Comparison of ENCODE assay signal across 28 mouse cellular contexts in genomic region chr14:56875586-56876159, GRCm38 (mm10). TPM values are rescaled to one million over a fixed set of nuclear protein-coding genes. Genes with fewer than 3 reads are reported as not detected.
DNase-seq lines count a peak whose midpoint lies in the region; TF ChIP-seq lines count a peak whose summit lies in the region.
"Had no signal": no experiment of that assay in that cellular context is flagged by ENCODE, and none has a peak within 500 bp of the region (broad histone marks: within the 10 kb centered on the region; RNA-seq: fewer than 3 reads in every experiment).

No protein-coding gene starts in this region.

- no peak overlapping the region for H3K4me3 ChIP-seq in embryonic fibroblast, embryonic 13.5 days (ENCODE audit: insufficient read depth, low read length)
- H3K4me3 ChIP-seq in gastrocnemius, adult 2 months = no peak overlapping the region
- H3K4me3 ChIP-seq: embryonic facial prominence, embryonic 10.5 days; embryonic facial prominence, embryonic 13.5 days; forebrain, embryonic 10.5 days; forebrain, embryonic 13.5 days; heart, adult 2 months; heart, embryonic 10.5 days; heart, embryonic 13.5 days; hindbrain, embryonic 12.5 days; hindbrain, embryonic 15.5 days had no signal

- no peaks in the 10 kb centered on the region for H3K4me1 ChIP-seq in embryonic fibroblast, embryonic 13.5 days (ENCODE audit: control insufficient read depth, insufficient read depth, low read length)
- H3K4me1 ChIP-seq: embryonic facial prominence, embryonic 10.5 days; embryonic facial prominence, embryonic 13.5 days; forebrain, embryonic 10.5 days; forebrain, embryonic 13.5 days; heart, embryonic 10.5 days; heart, embryonic 13.5 days; hindbrain, embryonic 12.5 days; hindbrain, embryonic 15.5 days had no signal

- no peak for TF ChIP-seq CTCF in embryonic fibroblast, embryonic 13.5 days (IDR thresholded peaks at IDR 0.05; ENCODE audit: borderline replicate concordance, insufficient read depth, low read length)
- TF ChIP-seq CTCF in gastrocnemius, adult 2 months (IDR thresholded peaks at IDR 0.05) = no peak

- peak; percentile 57 for DNase-seq in 416B (ENCODE audit: low read depth)
- DNase-seq in Muller cell, postnatal 12 days (ENCODE audit: inconsistent ontology term) = peak; percentile 50
- no peak for DNase-seq in adrenal gland, adult 2 months
- no peak for DNase-seq in gastrocnemius, adult 2 months
- no peak for DNase-seq in gastrocnemius, adult 18-20 months (ENCODE audit: low spot score)
- DNase-seq: adrenal gland, postnatal 10 days; adrenal gland, postnatal 36 days; cerebellum, adult 11 months; cerebellum, adult 2 months; cerebellum, adult 9-11 months; cerebellum, postnatal 25 days; embryo, embryonic 11 days; forebrain, postnatal 0 days; gastrocnemius, postnatal 10 days; gastrocnemius, postnatal 36 days; heart, adult 2 months; heart, postnatal 14 days; heart, postnatal 4 days; kidney, adult 2 months had no signal

- H3K27ac ChIP-seq in embryonic fibroblast, embryonic 13.5 days (ENCODE audit: insufficient read depth, low read length) = peak overlapping the region; percentile 52; the same call in 1 of the 2 replicates
- H3K27ac ChIP-seq in gastrocnemius, adult 2 months = no peak overlapping the region
- H3K27ac ChIP-seq: embryonic facial prominence, embryonic 10.5 days; embryonic facial prominence, embryonic 13.5 days; forebrain, embryonic 10.5 days; forebrain, embryonic 13.5 days; heart, adult 2 months; heart, embryonic 10.5 days; heart, embryonic 13.5 days; hindbrain, embryonic 12.5 days; hindbrain, embryonic 15.5 days had no signal

- no peak for TF ChIP-seq POLR2A in embryonic fibroblast, embryonic 13.5 days (IDR thresholded peaks at IDR 0.05; ENCODE audit: low read depth, low read length)

- intact Hi-C loops in gastrocnemius, adult 2 months (cut with DNase I) = no loop called here

RNA-seq across cellular contexts. Expression of gene Zmym2, which starts 10.8 kb away (rescaled TPM):
- polyA plus RNA-seq in embryonic fibroblast, embryonic 13.5 days (2011; ENCODE audit: insufficient read length, low read depth, missing spikeins) = 103 and 104 TPM in 2 replicates
- 10 to 100 TPM; 44.5 to 56.7 TPM for total RNA-seq in adrenal gland, adult 2 months (2021)
- polyA plus RNA-seq in adrenal gland, adult 2 months (2012; rRNA removed) = 3.4 and 3.5 TPM in 2 replicates
- total RNA-seq in gastrocnemius, adult 2 months (2021) = 10 to 100 TPM; 35.2 to 36.8 TPM
- 10 to 100 TPM; 35.2 to 37.1 TPM for total RNA-seq in gastrocnemius, adult 18-20 months (2021)

Comparison
In these comparisons a context has a peak if more than half of its experiments do, and no peak if none do; other contexts are left out.
1. DNase-seq: peak in 416B (single experiment) and Muller cell, postnatal 12 days (single experiment); none in adrenal gland, adult 2 months (single experiment), gastrocnemius, adult 2 months (single experiment) and gastrocnemius, adult 18-20 months (single experiment).